Mouse (Mus musculus): ENCODE measurements around the gene Ap2s1.

GRCm38 (mm10) chr7:16785541-16786083 is 47.4 kb downstream of the Ap2s1 start:
- TF ChIP-seq ZNF384 (IDR thresholded peaks at IDR 0.05; ENCODE audit: low read depth, low read length) = no peak
- no peak for TF ChIP-seq CHD2 (IDR thresholded peaks at IDR 0.05; ENCODE audit: low read depth, low read length)
- TF ChIP-seq HCFC1 (IDR thresholded peaks at IDR 0.05; ENCODE audit: borderline replicate concordance, insufficient read depth, low read length) = no peak
- no peak for TF ChIP-seq MAFK (IDR thresholded peaks at IDR 0.05; ENCODE audit: insufficient read depth, low read depth, low read length)
- no peak for TF ChIP-seq ZC3H11A (IDR thresholded peaks at IDR 0.05; ENCODE audit: borderline replicate concordance, low read depth, low read length)
